Mouse (Mus musculus): ENCODE data around the gene Zbtb26.

DNA sequence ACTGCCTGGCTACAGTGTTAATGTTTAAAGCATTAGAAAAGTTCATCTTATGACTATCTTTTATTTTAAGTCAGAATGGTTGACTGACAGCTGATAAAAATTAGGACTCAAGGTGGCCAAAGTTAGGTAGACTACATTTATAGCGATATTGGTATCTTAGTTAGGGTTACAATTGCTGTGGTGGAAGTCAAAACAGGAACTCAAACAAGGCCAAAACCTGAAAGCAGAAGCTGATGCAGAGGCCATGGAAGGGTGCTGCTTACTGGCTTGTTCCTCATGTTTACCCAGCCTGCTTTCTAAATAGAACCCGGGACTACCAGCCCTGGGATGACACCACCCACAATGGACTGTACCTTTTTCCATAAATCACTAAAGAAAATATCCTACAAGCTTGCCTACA lies 41.2 kb upstream of the Zbtb26 start:
- no peak for TF ChIP-seq TAL1 (conservative IDR thresholded peaks at IDR 0.05; ENCODE audit: low read depth, low read length)
- no peak for TF ChIP-seq CTCF (IDR thresholded peaks at IDR 0.05; ENCODE audit: low read depth, low read length)
- TF ChIP-seq GATA1 (IDR thresholded peaks at IDR 0.05; ENCODE audit: borderline replicate concordance, low read length) = no peak
- TF ChIP-seq GATA2 (IDR thresholded peaks at IDR 0.05; ENCODE audit: borderline replicate concordance, low read depth, low read length) = no peak
- no peak for TF ChIP-seq POLR2AphosphoS5 (IDR thresholded peaks at IDR 0.05; ENCODE audit: insufficient replicate concordance, low read depth, low read length)
